Mouse (Mus musculus): ENCODE measurements around the gene Myo1c. TPM values are rescaled to one million over a fixed set of nuclear protein-coding genes. Genes with fewer than 3 reads are reported as not detected.

Myo1c gene
- polyA plus RNA-seq, 1 experiment from 2014 or later = 24.2 TPM

GRCm38 (mm10) chr11:75669853-75670200, 19.5 kb downstream of the Myo1c start:
- H3K4me2 ChIP-seq = no peak overlapping the region
- no peak overlapping the region for H3K4me3 ChIP-seq (replicated peaks)
- H3K27me3 ChIP-seq = no peaks in the 10 kb centered on the region
- H3K36me3 ChIP-seq = peaks cover 72% of the 10 kb centered on the region
- no peaks in the 10 kb centered on the region for H3K4me1 ChIP-seq (replicated peaks)
- no peak for ATAC-seq (ENCODE audit: insufficient number of reproducible peaks, insufficient read depth, low FRiP score, low TSS enrichment, low read depth)
- H3K9ac ChIP-seq (replicated peaks) = no peak overlapping the region
- no peak overlapping the region for H3K27ac ChIP-seq
- 92% methylated on average over 12 of the region's 12 CpGs for WGBS
- no peaks in the 10 kb centered on the region for H3K9me3 ChIP-seq

DNA sequence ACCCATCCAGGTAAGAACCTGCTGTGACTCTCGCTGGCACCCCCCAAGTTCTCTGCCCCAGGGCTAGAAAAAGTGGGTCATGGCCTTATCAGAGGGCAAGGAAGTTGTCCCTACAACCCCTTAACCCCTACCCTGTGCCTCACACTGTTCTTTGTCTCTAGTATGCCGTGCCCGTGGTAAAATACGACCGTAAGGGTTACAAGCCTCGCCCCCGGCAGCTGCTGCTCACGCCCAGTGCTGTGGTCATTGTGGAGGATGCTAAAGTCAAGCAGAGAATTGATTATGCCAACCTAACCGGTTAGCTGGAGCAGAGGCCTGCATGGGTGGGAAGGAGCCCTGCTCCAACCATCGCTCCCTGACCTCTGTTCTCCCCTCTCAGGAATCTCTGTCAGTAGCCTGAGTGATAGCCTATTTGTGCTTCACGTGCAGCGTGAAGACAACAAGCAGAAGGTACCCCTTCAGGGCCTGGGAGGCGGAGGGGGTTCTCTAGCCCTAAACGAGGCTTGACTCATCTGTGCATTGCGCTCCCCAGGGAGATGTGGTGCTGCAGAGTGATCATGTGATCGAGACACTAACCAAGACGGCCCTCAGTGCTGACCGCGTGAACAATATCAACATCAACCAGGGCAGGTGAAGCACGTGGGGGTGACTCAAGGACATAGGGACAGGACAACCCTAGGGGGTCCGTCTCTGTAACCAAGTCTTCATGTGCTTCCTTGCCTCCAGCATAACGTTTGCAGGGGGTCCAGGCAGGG, 21.3 kb downstream of the Myo1c start:
- H3K4me1 ChIP-seq (replicated peaks) = no peaks in the 10 kb centered on the region
- H3K9ac ChIP-seq (replicated peaks) = no peak overlapping the region
- no peaks in the 10 kb centered on the region for H3K27me3 ChIP-seq
- H3K27ac ChIP-seq = no peak overlapping the region
- no peak overlapping the region for H3K4me3 ChIP-seq (replicated peaks)
- 82% methylated on average over 22 of the region's 22 CpGs for WGBS
- no peak for ATAC-seq (ENCODE audit: insufficient number of reproducible peaks, insufficient read depth, low FRiP score, low TSS enrichment, low read depth)
- H3K4me2 ChIP-seq = no peak overlapping the region
- H3K36me3 ChIP-seq = peaks cover 56% of the 10 kb centered on the region
- no peaks in the 10 kb centered on the region for H3K9me3 ChIP-seq

DNA sequence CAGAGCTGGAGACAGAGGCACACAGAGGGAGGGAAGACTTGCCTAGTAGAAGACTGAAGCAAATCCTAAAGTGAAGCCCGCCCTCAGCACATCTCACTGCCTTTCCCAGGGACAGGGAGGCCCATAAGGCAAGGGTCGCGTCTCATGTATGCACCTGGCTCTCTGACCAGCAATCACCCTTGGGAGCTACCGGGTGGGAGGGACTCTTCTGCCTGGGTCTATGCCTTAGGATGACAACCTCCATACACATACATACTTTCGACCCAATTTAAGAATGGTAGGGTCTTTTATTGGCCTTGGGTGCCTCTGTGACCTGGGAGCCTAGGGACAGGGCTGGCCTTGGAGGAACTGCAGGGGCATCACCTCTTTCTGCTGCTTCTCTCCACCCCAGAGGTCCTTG, 23.1 kb downstream of the Myo1c start:
- Histone ChIP-seq H3K36me3 (peaks cover 51% of the 10 kb centered on the region), H3K4me1 (replicated peaks) (peaks cover under 1% of the 10 kb centered on the region; the same call in 1 of the 2 replicates), H3K4me3 (replicated peaks) (no peak overlapping the region), H3K27ac (no peak overlapping the region), H3K9me3 (no peaks in the 10 kb centered on the region), H3K9ac (replicated peaks) (no peak overlapping the region), H3K27me3 (no peaks in the 10 kb centered on the region), H3K4me2 (no peak overlapping the region)
- ATAC-seq (ENCODE audit: insufficient number of reproducible peaks, insufficient read depth, low FRiP score, low TSS enrichment, low read depth) = no peak
- 82% methylated on average over 5 of the region's 5 CpGs for WGBS

DNA sequence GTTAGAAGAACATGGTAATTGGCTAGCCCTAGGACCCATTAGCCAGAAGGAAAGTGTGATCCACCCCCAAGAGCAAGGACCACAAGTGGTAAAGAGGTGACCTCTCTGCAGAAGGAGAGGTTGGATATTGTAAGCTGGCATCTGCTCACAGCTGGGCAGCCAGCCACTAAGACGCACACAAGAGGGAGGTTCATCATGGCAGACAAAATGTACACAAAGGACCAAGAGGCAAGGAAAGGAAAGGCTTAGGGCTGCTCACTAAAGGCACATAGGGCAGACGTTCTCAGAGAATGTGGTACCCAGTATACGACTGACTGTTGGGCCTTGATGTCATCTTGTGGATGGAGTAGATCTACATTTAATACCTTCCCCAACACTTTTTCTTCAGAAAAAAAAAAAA, 24.6 kb downstream of the Myo1c start:
- WGBS = 87% methylated on average over 3 of the region's 3 CpGs
- H3K4me2 ChIP-seq = no peak overlapping the region
- no peak for ATAC-seq (ENCODE audit: insufficient number of reproducible peaks, insufficient read depth, low FRiP score, low TSS enrichment, low read depth)

DNA sequence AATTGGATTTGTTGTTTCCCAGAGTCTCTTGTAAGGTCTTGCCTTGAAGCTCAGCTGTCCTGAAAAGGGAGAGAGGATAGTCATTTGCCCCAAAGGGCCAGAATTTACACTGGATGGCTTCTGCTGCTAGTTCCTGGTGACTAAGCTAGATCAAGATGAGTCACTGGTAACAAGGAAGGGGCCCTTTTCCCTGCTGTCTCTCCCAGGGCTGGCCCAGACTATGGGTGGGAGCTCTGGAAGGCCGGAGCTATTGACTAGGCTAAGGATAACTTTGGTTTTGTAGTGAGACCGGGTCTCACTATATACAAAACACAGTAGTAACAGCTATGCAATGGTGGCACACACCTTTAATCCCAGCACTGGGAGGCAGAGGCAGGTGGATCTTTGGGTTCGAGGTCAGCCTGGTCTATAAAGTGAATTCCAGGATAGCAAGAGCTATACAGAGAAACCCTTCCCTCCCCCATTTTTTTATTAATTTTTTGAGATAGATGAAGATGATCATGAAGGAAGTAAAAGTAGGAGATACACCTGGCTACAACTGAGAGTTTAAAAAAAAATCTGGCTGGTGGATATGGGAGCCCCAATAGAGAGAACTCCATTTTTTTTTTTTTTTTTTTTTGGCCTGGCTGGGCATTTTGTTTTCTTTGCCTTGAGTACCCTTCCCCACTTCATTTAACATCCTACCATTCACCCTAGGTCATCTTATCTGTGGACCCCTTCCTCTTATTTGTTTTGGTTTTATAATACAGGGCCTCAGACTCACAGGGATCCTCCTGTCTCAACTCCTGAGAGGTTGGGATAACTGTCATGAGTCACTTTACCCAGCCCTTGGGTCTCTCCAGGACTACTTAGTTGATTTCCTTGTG, 27.8 kb downstream of the Myo1c start:
- H3K36me3 ChIP-seq = peaks cover 13% of the 10 kb centered on the region
- no peaks in the 10 kb centered on the region for H3K9me3 ChIP-seq
- peak overlapping the region; percentile 67 for H3K4me2 ChIP-seq
- H3K4me3 ChIP-seq (replicated peaks) = peak overlapping the region; percentile 96
- H3K27ac ChIP-seq = no peak overlapping the region
- WGBS = 86% methylated on average over 3 of the region's 3 CpGs
- H3K27me3 ChIP-seq = no peaks in the 10 kb centered on the region
- peaks cover 15% of the 10 kb centered on the region for H3K4me1 ChIP-seq (replicated peaks)
- no peak overlapping the region for H3K9ac ChIP-seq (replicated peaks)
- no peak for ATAC-seq (ENCODE audit: insufficient number of reproducible peaks, insufficient read depth, low FRiP score, low TSS enrichment, low read depth)

More for the DNA sequence above, 24.6 kb downstream of the Myo1c start:
- Histone ChIP-seq H3K27me3 (no peaks in the 10 kb centered on the region), H3K9ac (replicated peaks) (no peak overlapping the region), H3K36me3 (peaks cover 36% of the 10 kb centered on the region), H3K27ac (no peak overlapping the region), H3K4me3 (replicated peaks) (no peak overlapping the region), H3K9me3 (no peaks in the 10 kb centered on the region), H3K4me1 (replicated peaks) (peaks cover 3% of the 10 kb centered on the region; the same call in 1 of the 2 replicates)

DNA sequence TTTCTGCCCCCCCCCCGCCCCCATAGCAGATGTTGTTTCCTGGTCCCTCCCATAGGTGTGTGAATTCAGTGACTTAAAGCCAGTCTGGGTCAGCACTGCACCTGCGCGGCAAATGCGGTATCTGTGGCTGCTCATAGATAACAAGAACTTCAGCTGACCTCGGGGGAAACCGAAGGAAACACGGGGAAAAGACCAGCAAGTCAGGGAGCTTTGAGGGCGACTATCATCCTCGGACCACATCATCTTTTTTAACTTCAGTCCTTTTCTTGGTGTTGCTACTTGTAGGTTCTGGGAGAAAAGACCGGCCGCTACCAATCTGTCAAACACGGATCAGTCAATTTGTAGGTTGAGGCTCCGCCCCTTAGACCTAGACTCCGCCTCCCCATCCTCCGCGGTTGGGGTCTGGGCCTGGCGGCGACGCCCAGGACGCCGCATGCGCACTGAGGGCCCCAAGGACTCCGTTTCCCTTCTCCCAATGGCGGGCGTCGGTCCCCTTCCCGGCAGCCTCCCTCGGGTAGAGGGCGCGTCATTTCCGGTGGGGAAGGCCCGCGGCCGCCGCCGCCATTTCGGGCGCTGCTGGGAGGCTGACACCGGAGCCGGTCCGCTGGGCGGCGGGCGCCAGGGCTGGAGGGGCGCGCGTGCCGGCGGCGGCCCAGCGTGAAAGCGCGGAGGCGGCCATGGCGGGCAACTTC, 28.6 kb downstream of the Myo1c start, which contains the start of gene Crk:
Gene Crk (plus strand): TSS at position 513 of the 692 bp plus-strand sequence.
- Histone ChIP-seq H3K9ac (replicated peaks) (peak within 1 kb of the TSS; percentile 92), H3K36me3 (peaks cover 16% of the 10 kb centered on the region), H3K4me1 (replicated peaks) (peaks cover 15% of the 10 kb centered on the region), H3K27ac (peak within 1 kb of the TSS; percentile 94), H3K9me3 (no peaks in the 10 kb centered on the region), H3K4me3 (replicated peaks) (peak within 1 kb of the TSS; percentile 96), H3K4me2 (peak within 1 kb of the TSS; percentile 67), H3K27me3 (no peaks in the 10 kb centered on the region)
- WGBS = under 1% methylated on average over 54 of the region's 55 CpGs
- peak; percentile 96 for ATAC-seq (ENCODE audit: insufficient number of reproducible peaks, insufficient read depth, low FRiP score, low TSS enrichment, low read depth)

- WGBS = under 1% methylated on average over 42 of the region's 43 CpGs
- H3K27me3 ChIP-seq = no peaks in the 10 kb centered on the region
- ATAC-seq (ENCODE audit: insufficient number of reproducible peaks, insufficient read depth, low FRiP score, low TSS enrichment, low read depth) = peak; percentile 79
- no peaks in the 10 kb centered on the region for H3K9me3 ChIP-seq
- H3K36me3 ChIP-seq = peaks cover 19% of the 10 kb centered on the region
- H3K4me2 ChIP-seq = peak overlapping the region; percentile 67
- peak overlapping the region; percentile 94 for H3K27ac ChIP-seq
- H3K4me1 ChIP-seq (replicated peaks) = peaks cover 15% of the 10 kb centered on the region
- peak overlapping the region; percentile 96 for H3K4me3 ChIP-seq (replicated peaks)
- H3K9ac ChIP-seq (replicated peaks) = peak overlapping the region; percentile 92
Observed at GRCm38 (mm10) chr11:75679439-75680171, 29.3 kb downstream of the Myo1c start.

GRCm38 (mm10) chr11:75684462-75684861, 34.2 kb downstream of the Myo1c start:
- Histone ChIP-seq H3K9ac (replicated peaks) (no peak overlapping the region), H3K27me3 (no peaks in the 10 kb centered on the region), H3K9me3 (no peaks in the 10 kb centered on the region), H3K36me3 (peaks cover 28% of the 10 kb centered on the region), H3K27ac (no peak overlapping the region), H3K4me3 (replicated peaks) (no peak overlapping the region), H3K4me1 (replicated peaks) (peaks cover 20% of the 10 kb centered on the region), H3K4me2 (no peak overlapping the region)
- no peak for ATAC-seq (ENCODE audit: insufficient number of reproducible peaks, insufficient read depth, low FRiP score, low TSS enrichment, low read depth)
- 93% methylated on average over 5 of the region's 5 CpGs for WGBS

GRCm38 (mm10) chr11:75684956-75685355, 34.7 kb downstream of the Myo1c start:
- Histone ChIP-seq H3K36me3 (peaks cover 33% of the 10 kb centered on the region), H3K4me1 (replicated peaks) (peaks cover 20% of the 10 kb centered on the region), H3K4me2 (no peak overlapping the region), H3K4me3 (replicated peaks) (no peak overlapping the region), H3K9ac (replicated peaks) (no peak overlapping the region), H3K27ac (no peak overlapping the region), H3K9me3 (no peaks in the 10 kb centered on the region), H3K27me3 (no peaks in the 10 kb centered on the region)
- ATAC-seq (ENCODE audit: insufficient number of reproducible peaks, insufficient read depth, low FRiP score, low TSS enrichment, low read depth) = no peak
- 81% methylated on average over 2 of the region's 2 CpGs for WGBS

DNA sequence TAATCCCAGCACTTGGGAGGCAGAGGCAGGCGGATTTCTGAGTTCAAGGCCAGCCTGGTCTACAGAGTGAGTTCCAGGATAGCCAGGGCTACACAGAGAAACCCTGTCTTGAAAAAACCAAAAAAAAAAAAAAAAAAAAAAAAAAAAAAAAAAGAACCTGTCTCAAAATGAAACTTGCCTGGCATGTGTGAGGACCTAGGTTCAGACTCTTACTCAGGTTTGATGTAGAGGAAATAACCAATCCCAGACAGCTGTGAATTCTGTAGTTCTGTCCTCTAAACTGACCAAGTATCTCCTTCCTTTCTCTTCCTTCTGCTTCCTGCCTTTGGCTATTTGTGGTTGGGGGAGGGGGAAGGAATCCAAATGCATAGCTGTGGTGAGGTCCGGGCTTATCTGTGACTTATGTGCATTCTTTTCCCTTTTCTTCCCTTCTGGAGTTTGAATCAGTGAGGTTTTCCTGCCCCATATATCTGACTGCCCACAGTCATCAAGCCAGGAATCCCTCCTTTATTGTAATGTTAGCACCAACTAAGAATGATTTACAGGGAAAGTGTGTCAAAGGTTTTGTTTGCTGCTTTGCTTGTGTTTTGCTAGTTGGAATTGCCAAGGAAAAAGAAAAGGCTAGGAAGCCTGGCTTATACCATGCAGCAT, 37.2 kb downstream of the Myo1c start:
- H3K27ac ChIP-seq = no peak overlapping the region
- no peak for ATAC-seq (ENCODE audit: insufficient number of reproducible peaks, insufficient read depth, low FRiP score, low TSS enrichment, low read depth)
- no peak overlapping the region for H3K4me2 ChIP-seq
- no peaks in the 10 kb centered on the region for H3K9me3 ChIP-seq
- no peak overlapping the region for H3K9ac ChIP-seq (replicated peaks)
- 69% methylated on average over 2 of the region's 2 CpGs for WGBS
- H3K27me3 ChIP-seq = no peaks in the 10 kb centered on the region
- H3K36me3 ChIP-seq = peaks cover 52% of the 10 kb centered on the region
- no peak overlapping the region for H3K4me3 ChIP-seq (replicated peaks)
- peaks cover 9% of the 10 kb centered on the region; the same call in 1 of the 2 replicates for H3K4me1 ChIP-seq (replicated peaks)
